ENCODE assay signal across 12 mouse cellular contexts in the genomic region with DNA sequence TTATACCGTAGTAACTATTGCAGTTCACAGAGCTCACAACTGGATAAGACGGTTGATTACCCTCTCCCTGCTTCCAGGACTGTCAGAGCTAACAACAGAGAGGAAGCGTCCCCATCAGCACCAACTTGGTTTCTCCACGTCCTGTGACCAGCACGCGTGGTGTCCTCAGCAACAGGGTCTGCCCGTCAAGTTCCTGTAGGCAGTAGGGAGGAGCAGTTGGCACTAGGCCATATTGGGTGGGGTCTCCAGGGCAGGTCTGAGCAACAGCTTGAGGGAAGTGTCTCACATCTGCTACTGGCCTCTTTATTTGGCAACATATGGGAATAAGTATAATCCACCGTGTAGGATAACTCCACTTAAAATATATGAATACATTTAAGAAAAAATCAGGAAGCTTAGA.
"Had no signal": no experiment of that assay in that cellular context is flagged by ENCODE, and none has a peak within 500 bp of the region (broad histone marks: within the 10 kb centered on the region; RNA-seq: fewer than 3 reads in every experiment).

No protein-coding gene starts in this region.

- H3K4me1 ChIP-seq: liver, embryonic 15.5 days had no signal

- H3K4me2 ChIP-seq: kidney, embryonic 15.5 days; liver, embryonic 11.5 days; liver, embryonic 15.5 days; midbrain, embryonic 13.5 days had no signal

- H3K9ac ChIP-seq: kidney, embryonic 15.5 days; liver, embryonic 15.5 days; midbrain, embryonic 13.5 days had no signal

- H3K9me3 ChIP-seq: kidney, embryonic 15.5 days; liver, embryonic 15.5 days had no signal

- H3K27me3 ChIP-seq: kidney, embryonic 15.5 days; liver, embryonic 15.5 days; midbrain, embryonic 13.5 days had no signal

- H3K36me3 ChIP-seq: kidney, embryonic 15.5 days; liver, embryonic 15.5 days had no signal

- DNase-seq: kidney, adult 2 months; kidney, postnatal 25 days; lung, adult 2 months; lung, postnatal 10 days; thymus, postnatal 4 days had no signal

- ATAC-seq: midbrain, embryonic 13.5 days had no signal

- H3K4me3 ChIP-seq: kidney, embryonic 15.5 days; left cerebral cortex, adult 2 months; liver, embryonic 15.5 days; midbrain, embryonic 13.5 days had no signal

- H3K27ac ChIP-seq: kidney, embryonic 15.5 days; left cerebral cortex, adult 2 months; liver, embryonic 15.5 days; macrophage; midbrain, embryonic 13.5 days; stomach, postnatal 0 days had no signal
